Mouse (Mus musculus) neural tube, embryonic 13.5 days (tissue): Measurements from ENCODE around the gene Scnn1g. TPM values are rescaled to one million over a fixed set of nuclear protein-coding genes. Genes with fewer than 3 reads are reported as not detected.

ENCODE experiments used
- ATAC-seq: fragments of 200-750 bp; cut with Nextera tagmentation; 2 replicates; pipeline ENCODE4 v1.8.0; 2017; ENCODE audit warnings: low read depth, mild to moderate bottlenecking, moderate TSS enrichment, moderate library complexity
- H3K27ac ChIP-seq: fragments of 300-500 bp; sonication (generic); replicated peaks from 2 replicates; pipeline ENCODE4 v1.5.1; 2015; ENCODE audit warnings: moderate library complexity, mild to moderate bottlenecking, inconsistent platforms
- H3K27me3 ChIP-seq: fragments of 300-500 bp; sonication (generic); 2 replicates; pipeline ENCODE4 v1.6.1; 2015; ENCODE audit warnings: mild to moderate bottlenecking, inconsistent platforms
- H3K36me3 ChIP-seq: fragments of 300-500 bp; sonication (generic); 2 replicates; pipeline ENCODE4 v1.6.1; 2015; ENCODE audit warnings: mild to moderate bottlenecking, inconsistent platforms
- H3K4me1 ChIP-seq: fragments of 300-500 bp; sonication (generic); replicated peaks from 2 replicates; pipeline ENCODE4 v1.6.1; 2015; ENCODE audit warnings: inconsistent platforms
- H3K4me2 ChIP-seq: fragments of 300-500 bp; sonication (generic); 2 replicates; pipeline ENCODE4 v1.6.1; 2015; ENCODE audit warnings: inconsistent platforms, mild to moderate bottlenecking, moderate library complexity
- H3K4me3 ChIP-seq: fragments of 300-500 bp; sonication (generic); 2 replicates; pipeline ENCODE4 v1.5.1; 2015; ENCODE audit warnings: mild to moderate bottlenecking, inconsistent platforms
- H3K9ac ChIP-seq: fragments of 300-500 bp; sonication (generic); 2 replicates; pipeline ENCODE4 v1.6.1; 2015; ENCODE audit warnings: moderate library complexity, mild to moderate bottlenecking, inconsistent platforms
- H3K9me3 ChIP-seq: fragments of 300-500 bp; sonication (generic); 2 replicates; pipeline ENCODE4 v1.6.1; 2016; ENCODE audit warnings: inconsistent platforms
- WGBS: fragments of 180-500 bp; shearing (Covaris S2); methylation state at CpG from one replicate; pipeline ENCODE4 v1.1.7; 2015; 5-methylcytosine and 5-hydroxymethylcytosine counted together
- polyA plus RNA-seq: library from polyadenylated mRNA; unstranded; fragments of >200 nt; fragmentation: Nextera tagmentation; extraction: Ambion mirVana; gene quantifications from 2 replicates; pipeline ENCODE4 v1.2.1, GENCODE M21; 2015

Gene Scnn1g
- polyA plus RNA-seq, 1 experiment from 2014 or later = not detected

DNA sequence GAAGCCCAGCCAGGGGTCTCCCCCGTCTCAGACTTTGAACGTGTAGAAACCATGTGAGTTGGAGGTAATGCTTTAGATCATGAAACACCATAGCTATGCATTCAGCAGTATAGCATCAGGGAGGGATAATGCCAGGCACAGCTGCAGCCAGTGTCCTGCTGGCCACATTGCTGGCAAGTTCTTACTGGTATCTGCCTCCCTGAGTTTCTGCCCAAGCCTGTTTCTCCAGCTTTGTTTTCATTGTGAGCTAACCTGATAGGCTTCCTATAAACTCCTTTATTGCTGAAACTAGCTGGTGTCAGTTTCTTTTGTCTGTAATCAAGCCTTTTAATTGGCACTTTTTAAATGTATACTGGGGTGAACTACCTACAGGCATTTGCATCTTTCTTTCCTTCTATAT is 23.1 kb upstream of the Scnn1g start:
- Histone ChIP-seq H3K36me3 (no peaks in the 10 kb centered on the region), H3K9me3 (no peaks in the 10 kb centered on the region), H3K27ac (no peak overlapping the region), H3K4me3 (no peak overlapping the region), H3K9ac (no peak overlapping the region), H3K27me3 (no peaks in the 10 kb centered on the region; the same call in 1 of the 2 replicates), H3K4me1 (peaks cover 4% of the 10 kb centered on the region), H3K4me2 (no peak overlapping the region)
- WGBS = 51% methylated on average over 2 of the region's 2 CpGs
- ATAC-seq = no peak

DNA sequence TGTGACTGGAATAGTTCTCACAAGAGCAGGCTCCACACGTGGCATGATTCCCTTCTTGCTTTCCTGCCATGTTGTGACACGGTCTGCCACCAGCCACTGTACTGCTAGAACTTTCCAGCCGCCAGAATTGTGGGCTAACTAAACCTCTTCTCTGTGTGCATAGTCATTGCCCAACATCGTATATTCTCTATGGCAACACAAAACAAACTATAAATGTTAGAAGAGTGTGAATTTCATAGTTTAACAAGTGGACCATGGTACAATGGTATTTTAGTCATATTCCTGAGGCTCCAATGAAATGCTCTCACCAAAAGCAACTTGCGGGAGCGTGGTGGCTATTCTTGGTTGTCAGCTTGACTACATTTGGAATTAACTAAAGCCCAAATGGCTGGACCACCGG is 17.2 kb upstream of the Scnn1g start:
- H3K4me1 ChIP-seq = no peaks in the 10 kb centered on the region
- H3K4me3 ChIP-seq = no peak overlapping the region
- no peaks in the 10 kb centered on the region for H3K36me3 ChIP-seq
- no peaks in the 10 kb centered on the region for H3K9me3 ChIP-seq
- H3K9ac ChIP-seq = no peak overlapping the region
- H3K4me2 ChIP-seq = no peak overlapping the region
- no peaks in the 10 kb centered on the region for H3K27me3 ChIP-seq
- no peak for ATAC-seq
- WGBS = 78% methylated on average over 7 of the region's 7 CpGs
- no peak overlapping the region for H3K27ac ChIP-seq

DNA sequence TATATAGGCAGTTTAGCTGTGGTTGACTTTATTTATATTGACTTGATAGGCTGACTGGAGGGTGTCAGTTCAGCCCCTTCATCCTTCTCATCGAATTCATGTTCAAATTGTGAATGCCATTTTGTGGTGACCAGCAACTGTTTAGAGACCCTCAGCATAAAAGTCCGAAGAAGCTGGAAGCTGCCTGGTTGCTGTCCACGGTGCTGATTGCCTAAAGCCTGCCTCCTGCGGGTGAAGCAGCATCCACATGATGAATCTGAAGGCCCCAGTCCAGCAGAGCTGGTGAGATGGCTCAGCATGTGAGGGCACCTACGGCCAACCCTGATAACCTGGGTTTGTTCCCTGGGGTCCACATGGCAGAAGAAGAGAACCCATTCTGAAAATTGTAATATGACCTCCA is 4.1 kb upstream of the Scnn1g start:
- Histone ChIP-seq H3K9me3 (no peaks in the 10 kb centered on the region), H3K27me3 (peaks cover 23% of the 10 kb centered on the region), H3K36me3 (no peaks in the 10 kb centered on the region), H3K9ac (no peak overlapping the region), H3K27ac (no peak overlapping the region), H3K4me3 (no peak overlapping the region), H3K4me1 (peaks cover 10% of the 10 kb centered on the region), H3K4me2 (no peak overlapping the region)
- ATAC-seq = no peak
- WGBS = 19% methylated on average over 5 of the region's 5 CpGs

DNA sequence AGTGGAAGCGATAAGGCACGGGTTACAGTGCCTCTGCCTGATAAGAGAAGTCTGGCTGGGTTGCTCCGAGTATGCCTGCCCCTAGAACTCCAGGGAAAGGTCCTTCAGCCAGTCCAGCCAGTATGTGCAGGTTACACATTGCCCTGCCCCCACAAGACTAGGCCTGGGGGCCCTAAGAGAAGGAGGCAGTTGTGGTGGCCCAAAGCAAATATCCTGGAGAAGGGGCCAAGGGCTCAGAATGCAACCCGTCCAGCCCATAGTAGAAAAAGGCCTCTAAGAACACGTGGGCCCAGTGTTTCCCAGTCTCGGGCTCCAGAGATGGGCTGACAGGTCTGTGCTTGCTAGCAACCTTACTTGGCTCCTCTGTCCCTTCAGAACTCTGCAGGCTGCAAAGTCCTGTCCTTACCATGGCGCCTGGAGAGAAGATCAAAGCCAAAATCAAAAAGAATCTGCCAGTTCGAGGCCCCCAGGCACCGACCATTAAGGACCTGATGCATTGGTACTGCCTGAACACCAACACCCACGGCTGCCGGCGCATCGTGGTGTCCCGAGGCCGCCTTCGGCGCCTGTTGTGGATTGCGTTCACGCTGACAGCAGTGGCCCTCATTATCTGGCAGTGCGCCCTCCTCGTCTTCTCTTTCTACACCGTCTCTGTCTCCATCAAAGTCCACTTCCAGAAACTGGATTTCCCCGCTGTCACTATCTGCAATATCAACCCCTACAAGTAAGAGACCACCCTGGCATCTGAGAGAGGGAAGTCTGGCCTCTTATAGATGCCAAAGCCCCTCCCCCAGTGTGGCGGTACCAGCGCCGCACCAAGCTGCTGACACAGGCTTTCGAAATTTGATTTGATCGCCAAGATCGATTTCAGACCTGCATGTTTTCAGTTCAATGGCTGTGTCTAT is 3.5 kb downstream of the Scnn1g start:
- no peak overlapping the region for H3K9ac ChIP-seq
- no peak for ATAC-seq
- H3K27ac ChIP-seq = no peak overlapping the region
- H3K27me3 ChIP-seq = peaks cover 45% of the 10 kb centered on the region
- no peaks in the 10 kb centered on the region for H3K36me3 ChIP-seq
- no peak overlapping the region for H3K4me3 ChIP-seq
- H3K4me2 ChIP-seq = no peak overlapping the region
- H3K9me3 ChIP-seq = no peaks in the 10 kb centered on the region
- WGBS = 75% methylated on average over 29 of the region's 29 CpGs
- H3K4me1 ChIP-seq = peaks cover 10% of the 10 kb centered on the region

DNA sequence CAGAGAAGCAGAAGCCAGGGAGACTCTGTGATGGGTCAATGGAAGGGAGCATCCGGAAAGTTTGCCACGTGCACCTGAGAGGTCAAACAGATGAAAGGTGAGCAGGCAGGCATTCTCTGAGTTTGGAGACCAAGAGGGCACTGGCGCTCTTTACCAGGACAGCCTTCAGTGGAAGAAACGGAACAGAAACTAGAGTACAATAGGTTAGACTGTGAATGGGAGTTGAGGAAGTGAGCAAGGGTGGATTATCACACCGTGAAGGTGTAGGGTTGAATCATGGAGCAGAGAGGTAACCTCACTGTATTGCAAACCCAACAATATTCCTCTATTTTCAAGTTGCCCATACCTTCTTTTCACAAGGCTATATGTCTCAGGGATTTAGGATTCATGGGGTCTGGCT is 16.0 kb downstream of the Scnn1g start:
- no peaks in the 10 kb centered on the region for H3K9me3 ChIP-seq

DNA sequence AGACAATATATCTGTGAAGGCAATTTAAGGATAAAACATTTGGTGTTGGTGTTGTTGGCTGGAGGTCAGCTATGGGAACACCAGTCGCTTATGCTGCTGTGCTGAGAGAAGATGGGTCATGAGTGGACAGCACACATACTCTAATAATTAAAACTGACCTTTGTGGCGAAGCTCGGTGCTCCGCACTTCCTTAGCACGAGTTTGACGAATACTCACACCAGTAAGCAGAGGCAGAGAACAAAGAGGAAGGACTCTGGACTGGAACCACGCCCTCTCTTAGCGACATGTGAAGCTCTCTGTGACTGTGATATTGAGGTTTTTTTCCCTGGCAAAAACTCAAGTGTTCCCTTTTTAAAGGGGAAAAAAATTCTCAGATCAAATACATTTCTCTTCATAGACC is 20.5 kb downstream of the Scnn1g start:
- Histone ChIP-seq H3K9ac (no peak overlapping the region), H3K4me3 (no peak overlapping the region), H3K9me3 (no peaks in the 10 kb centered on the region), H3K4me2 (no peak overlapping the region), H3K36me3 (no peaks in the 10 kb centered on the region), H3K27me3 (no peaks in the 10 kb centered on the region), H3K27ac (no peak overlapping the region), H3K4me1 (no peaks in the 10 kb centered on the region)
- ATAC-seq = no peak
- WGBS = 71% methylated on average over 8 of the region's 8 CpGs

More for the DNA sequence above, 16.0 kb downstream of the Scnn1g start:
- H3K4me3 ChIP-seq = no peak overlapping the region
- H3K4me1 ChIP-seq = no peaks in the 10 kb centered on the region
- no peak overlapping the region for H3K4me2 ChIP-seq
- no peak overlapping the region for H3K9ac ChIP-seq
- no peaks in the 10 kb centered on the region for H3K36me3 ChIP-seq
- no peaks in the 10 kb centered on the region for H3K27me3 ChIP-seq
- ATAC-seq = no peak
- H3K27ac ChIP-seq = no peak overlapping the region
- whole genome bisulfite sequencing = 81% methylated on average over 5 of the region's 5 CpGs

DNA sequence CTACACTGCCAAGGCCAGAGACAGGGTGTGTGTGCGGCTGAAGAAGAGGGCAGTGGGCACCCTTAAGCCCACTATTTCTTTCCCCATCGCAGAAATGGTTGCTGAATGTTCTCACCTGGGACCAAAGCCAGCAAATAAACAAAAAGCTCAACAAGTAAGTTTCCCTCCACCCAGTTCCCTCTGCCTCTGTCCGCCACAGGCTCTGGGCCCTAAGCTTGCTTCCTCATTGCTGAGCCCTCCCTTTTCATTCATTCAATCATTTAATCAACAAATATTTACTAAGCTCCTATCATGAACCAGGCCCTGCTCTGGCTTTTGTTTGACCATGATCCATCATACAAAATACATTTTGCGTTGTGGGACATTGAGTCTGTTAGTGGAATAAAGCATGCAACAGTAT is 29.0 kb downstream of the Scnn1g start:
- no peaks in the 10 kb centered on the region for H3K27me3 ChIP-seq
- H3K4me2 ChIP-seq = no peak overlapping the region
- H3K4me3 ChIP-seq = no peak overlapping the region
- H3K27ac ChIP-seq = no peak overlapping the region
- H3K4me1 ChIP-seq = no peaks in the 10 kb centered on the region
- WGBS = 90% methylated on average over 4 of the region's 4 CpGs
- no peaks in the 10 kb centered on the region for H3K36me3 ChIP-seq
- ATAC-seq = no peak
- H3K9me3 ChIP-seq = no peaks in the 10 kb centered on the region
- H3K9ac ChIP-seq = no peak overlapping the region

DNA sequence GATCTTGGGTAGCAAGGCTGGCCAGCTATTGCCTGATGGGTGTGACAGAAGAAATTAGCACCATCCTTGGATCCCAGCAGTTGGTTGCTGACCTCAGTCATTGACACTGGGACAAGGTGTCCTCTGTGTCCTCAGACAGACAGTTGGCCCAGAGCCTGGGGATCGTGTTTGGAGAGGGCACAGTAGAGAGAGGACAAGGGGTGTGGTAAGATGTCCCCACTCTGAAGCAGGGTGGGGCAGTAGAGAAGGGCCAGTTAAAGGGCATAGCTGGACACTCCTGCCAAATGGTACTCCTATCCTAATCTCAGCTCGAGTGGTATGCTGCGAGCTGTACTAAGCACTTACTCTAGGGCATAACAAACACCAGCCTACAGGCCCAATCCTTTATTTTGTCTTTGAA is 33.6 kb downstream of the Scnn1g start:
- Histone ChIP-seq H3K9ac (no peak overlapping the region), H3K4me3 (no peak overlapping the region), H3K36me3 (no peaks in the 10 kb centered on the region), H3K9me3 (no peaks in the 10 kb centered on the region), H3K27ac (no peak overlapping the region), H3K27me3 (no peaks in the 10 kb centered on the region), H3K4me1 (no peaks in the 10 kb centered on the region), H3K4me2 (no peak overlapping the region)
- no peak for ATAC-seq
- 79% methylated on average over 3 of the region's 3 CpGs for WGBS

DNA sequence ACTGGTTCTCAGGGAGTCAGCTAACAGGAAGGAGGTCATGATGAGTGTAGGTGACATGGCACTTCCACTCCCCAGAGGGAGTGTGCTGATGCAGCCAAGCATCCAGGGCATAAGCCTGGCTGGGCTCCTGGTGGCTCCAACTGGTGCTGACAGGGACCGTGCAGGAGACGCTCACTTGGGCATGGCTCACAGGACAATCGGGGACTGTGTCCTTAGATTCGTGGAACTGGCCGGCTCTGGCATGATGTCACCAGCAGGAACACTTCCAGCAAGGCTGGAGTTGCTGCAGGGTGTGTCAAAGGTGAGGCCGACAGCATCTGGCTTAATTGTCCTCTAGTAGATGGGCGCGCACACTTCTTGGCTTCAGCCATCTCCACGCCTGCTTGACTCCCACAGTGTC is 34.7 kb downstream of the Scnn1g start:
- Histone ChIP-seq H3K4me2 (no peak overlapping the region), H3K9me3 (no peaks in the 10 kb centered on the region), H3K9ac (no peak overlapping the region), H3K4me1 (no peaks in the 10 kb centered on the region), H3K27me3 (no peaks in the 10 kb centered on the region), H3K4me3 (no peak overlapping the region), H3K27ac (no peak overlapping the region), H3K36me3 (no peaks in the 10 kb centered on the region)
- no peak for ATAC-seq
- 87% methylated on average over 9 of the region's 9 CpGs for WGBS

DNA sequence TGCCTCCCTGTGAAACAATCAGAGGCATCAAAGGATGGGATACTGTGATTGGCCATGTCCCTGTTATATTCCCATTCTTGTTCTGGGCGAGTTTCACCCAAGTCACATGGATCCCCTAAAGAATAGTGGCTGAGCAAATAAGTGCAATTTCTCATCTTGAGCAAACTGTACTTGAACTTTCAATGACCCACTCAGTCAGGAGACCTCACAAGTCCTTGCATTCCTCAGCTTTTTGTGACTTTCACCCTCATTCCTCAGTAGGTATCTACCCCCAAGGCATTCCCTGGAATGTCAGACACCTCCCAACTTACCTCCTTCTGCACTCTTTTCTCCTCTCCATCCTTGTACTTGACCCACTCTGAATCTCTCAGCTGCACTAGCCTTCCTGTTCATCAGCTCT is 44.3 kb downstream of the Scnn1g start:
- ATAC-seq = no peak
- H3K27me3 ChIP-seq = no peaks in the 10 kb centered on the region
- H3K36me3 ChIP-seq = no peaks in the 10 kb centered on the region
- H3K4me3 ChIP-seq = no peak overlapping the region
- 72% methylated on average over 1 of the region's 1 CpGs for WGBS
- no peaks in the 10 kb centered on the region for H3K4me1 ChIP-seq
- no peak overlapping the region for H3K27ac ChIP-seq
- no peak overlapping the region for H3K9ac ChIP-seq
- no peak overlapping the region for H3K4me2 ChIP-seq
- no peaks in the 10 kb centered on the region for H3K9me3 ChIP-seq

DNA sequence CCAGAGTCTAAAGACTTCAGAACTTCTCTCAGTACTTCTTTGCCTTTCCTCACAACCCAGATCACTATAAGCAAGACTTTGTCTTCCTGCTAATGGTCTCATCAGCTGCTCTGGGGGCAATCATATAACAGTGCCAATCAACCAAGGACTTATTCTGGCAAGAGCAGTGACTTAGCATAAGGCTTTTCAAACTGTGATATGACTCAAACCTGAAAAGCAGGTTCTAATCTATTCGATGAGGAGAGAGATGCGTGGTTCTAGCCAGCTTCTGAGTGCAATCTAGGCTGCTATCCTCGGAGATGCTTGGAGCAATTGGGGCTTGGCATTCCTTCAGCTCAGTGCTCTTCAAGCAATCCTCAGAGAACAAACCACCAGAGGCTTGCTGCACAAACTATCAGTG is 44.7 kb downstream of the Scnn1g start:
- no peak for ATAC-seq
- no peaks in the 10 kb centered on the region for H3K27me3 ChIP-seq
- H3K27ac ChIP-seq = no peak overlapping the region
- no peak overlapping the region for H3K4me3 ChIP-seq
- no peaks in the 10 kb centered on the region for H3K36me3 ChIP-seq
- H3K9ac ChIP-seq = no peak overlapping the region
- WGBS = 89% methylated on average over 3 of the region's 3 CpGs
- H3K4me2 ChIP-seq = no peak overlapping the region
- H3K9me3 ChIP-seq = no peaks in the 10 kb centered on the region
- H3K4me1 ChIP-seq = no peaks in the 10 kb centered on the region

DNA sequence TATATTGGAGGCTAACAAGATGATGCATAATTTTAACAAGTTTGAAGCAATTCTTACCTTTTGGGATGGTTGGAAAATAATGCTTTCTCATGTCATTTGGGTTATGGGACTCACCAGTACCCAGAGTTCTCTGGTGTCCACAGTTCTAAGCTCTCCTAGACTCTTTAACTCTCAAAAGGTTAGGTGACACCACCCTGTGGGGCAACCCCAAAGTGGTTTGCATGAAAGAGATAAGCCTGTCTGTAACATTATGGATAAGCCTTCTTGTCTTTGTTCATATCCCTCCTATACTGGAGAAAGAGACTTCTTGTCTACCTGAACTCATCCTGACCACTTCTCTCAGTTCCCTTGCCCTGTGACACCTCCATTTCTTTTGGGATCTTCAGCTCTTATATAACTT is 45.1 kb downstream of the Scnn1g start:
- Histone ChIP-seq H3K4me2 (no peak overlapping the region), H3K27ac (no peak overlapping the region)
- ATAC-seq = no peak

More for the DNA sequence above, 45.1 kb downstream of the Scnn1g start:
- no peaks in the 10 kb centered on the region for H3K36me3 ChIP-seq
- no peaks in the 10 kb centered on the region for H3K9me3 ChIP-seq
- H3K27me3 ChIP-seq = no peaks in the 10 kb centered on the region
- H3K4me3 ChIP-seq = no peak overlapping the region
- no peak overlapping the region for H3K9ac ChIP-seq
- H3K4me1 ChIP-seq = no peaks in the 10 kb centered on the region
